Mouse (Mus musculus) CH12.LX (cell line): Measurements from ENCODE around the gene Serpinc1. TPM values are rescaled to one million over a fixed set of nuclear protein-coding genes. Genes with fewer than 3 reads are reported as not detected.

Source experiments
- DNase-seq: peaks from one replicate; pipeline ENCODE4 v3.0.0-alpha.2; 2013; ENCODE audit errors: extremely low read depth
- H3K27ac ChIP-seq: 2 replicates; pipeline ENCODE4 v1.5.1; 2012; ENCODE audit warnings: low read depth, mild to moderate bottlenecking, control low read depth, moderate library complexity; ENCODE audit not compliant: insufficient read depth
- H3K27me3 ChIP-seq: replicated peaks from 2 replicates; pipeline ENCODE3; 2012; ENCODE audit warnings: inconsistent platforms
- H3K36me3 ChIP-seq, 2 experiments: replicated peaks in 1 of 2; 2 replicates each; pipeline versions ENCODE3 to v1.6.1; 2012; ENCODE audit warnings: inconsistent platforms in 1 of 2, low read length in 1 of 2, mild to moderate bottlenecking in 1 of 2, mixed read lengths in 1 of 2, moderate library complexity in 1 of 2; ENCODE audit not compliant: control insufficient read depth in 1 of 2, insufficient read depth in 1 of 2
- H3K4me1 ChIP-seq, 2 experiments: 2 replicates each; pipeline ENCODE4 v1.6.1; 2012; ENCODE audit warnings: inconsistent platforms in 1 of 2, moderate library complexity in 1 of 2; ENCODE audit not compliant: insufficient read depth in 2 of 2, control insufficient read depth in 1 of 2
- H3K4me2 ChIP-seq: 2 replicates; pipeline ENCODE4 v1.6.1; 2012; ENCODE audit warnings: low read depth, mild to moderate bottlenecking, control low read depth; ENCODE audit not compliant: poor library complexity, insufficient read depth, severe bottlenecking
- H3K4me3 ChIP-seq, 3 experiments: fragments of 150-350 bp in 1 of 3; sonication (generic) in 1 of 3; replicated peaks in 1 of 3; 2 replicates each; pipeline versions ENCODE3 to v1.5.1; 2011 to 2012; ENCODE audit warnings: low read depth in 2 of 3, low read length in 2 of 3, mild to moderate bottlenecking in 2 of 3, moderate library complexity in 2 of 3, control low read depth in 1 of 3, improper control_type of control experiment in 1 of 3, inconsistent platforms in 1 of 3, mixed read lengths in 1 of 3; ENCODE audit not compliant: poor library complexity in 1 of 3
- H3K79me2 ChIP-seq: replicated peaks from 2 replicates; pipeline ENCODE4 v1.6.1; 2012; ENCODE audit warnings: mild to moderate bottlenecking, moderate library complexity; ENCODE audit not compliant: control insufficient read depth, poor library complexity, insufficient read depth, severe bottlenecking; ENCODE audit errors: extremely low read depth
- H3K9ac ChIP-seq: 2 replicates; pipeline ENCODE4 v1.6.1; 2012; ENCODE audit warnings: low read depth, mild to moderate bottlenecking, control low read depth, moderate library complexity; ENCODE audit not compliant: insufficient read depth
- H3K9me3 ChIP-seq: replicated peaks from 2 replicates; pipeline ENCODE3; 2012; ENCODE audit warnings: low read length, inconsistent platforms, mixed read lengths
- BHLHE40 ChIP-seq: IDR thresholded peaks from 2 replicates; pipeline ENCODE4 v1.6.1; 2011; ENCODE audit warnings: mild to moderate bottlenecking, low read depth, low read length, improper control_type of control experiment
- E2F4 ChIP-seq: IDR thresholded peaks from 2 replicates; pipeline ENCODE4 v1.6.1; 2011; ENCODE audit warnings: low read depth, low read length, improper control_type of control experiment; ENCODE audit not compliant: insufficient replicate concordance
- ELF1 ChIP-seq: IDR thresholded peaks from 2 replicates; pipeline ENCODE4 v1.6.1; 2014; ENCODE audit warnings: low read depth, mild to moderate bottlenecking, inconsistent platforms, low read length, improper control_type of control experiment
- ETS1 ChIP-seq: conservative IDR thresholded peaks from 2 replicates; pipeline ENCODE4 v1.6.1; 2012; ENCODE audit warnings: low read depth, mild to moderate bottlenecking, inconsistent platforms, low read length, improper control_type of control experiment, moderate library complexity
- JUND ChIP-seq: conservative IDR thresholded peaks from 2 replicates; pipeline ENCODE4 v1.6.1; 2011; ENCODE audit warnings: low read depth, low read length, improper control_type of control experiment
- MXI1 ChIP-seq: IDR thresholded peaks from 2 replicates; pipeline ENCODE4 v1.6.1; 2011; ENCODE audit warnings: mild to moderate bottlenecking, low read depth, low read length, improper control_type of control experiment
- NELFE ChIP-seq: IDR thresholded peaks from 2 replicates; pipeline ENCODE4 v1.6.1; 2011; ENCODE audit warnings: low read depth, low read length, improper control_type of control experiment
- POLR2A ChIP-seq: IDR thresholded peaks from 2 replicates; pipeline ENCODE4 v1.6.1; 2011; ENCODE audit warnings: low read depth, mild to moderate bottlenecking, improper control_type of control experiment, low read length
- RAD21 ChIP-seq: IDR thresholded peaks from 2 replicates; pipeline ENCODE4 v1.6.1; 2011; ENCODE audit warnings: low read depth, mild to moderate bottlenecking, low read length, improper control_type of control experiment, moderate library complexity
- TCF12 ChIP-seq: IDR thresholded peaks from 2 replicates; pipeline ENCODE4 v1.6.1; 2014; ENCODE audit warnings: low read depth, mild to moderate bottlenecking, inconsistent platforms, low read length, improper control_type of control experiment
- UBTF ChIP-seq: IDR thresholded peaks from 2 replicates; pipeline ENCODE4 v1.6.1; 2012; ENCODE audit warnings: low read depth, mild to moderate bottlenecking, inconsistent platforms, low read length, improper control_type of control experiment, moderate library complexity
- USF1 ChIP-seq: IDR thresholded peaks from 2 replicates; pipeline ENCODE4 v1.6.1; 2014; ENCODE audit warnings: low read depth, mild to moderate bottlenecking, inconsistent platforms, low read length, improper control_type of control experiment
- USF2 ChIP-seq: conservative IDR thresholded peaks from 2 replicates; pipeline ENCODE4 v1.6.1; 2011; ENCODE audit warnings: low read depth, low read length, improper control_type of control experiment
- ZKSCAN1 ChIP-seq: IDR thresholded peaks from 2 replicates; pipeline ENCODE4 v1.6.1; 2012; ENCODE audit warnings: low read depth, inconsistent platforms, low read length, improper control_type of control experiment, borderline replicate concordance
- ZNF384 ChIP-seq: IDR thresholded peaks from 2 replicates; pipeline ENCODE4 v1.6.1; 2012; ENCODE audit warnings: low read depth, low read length, improper control_type of control experiment, inconsistent platforms
- dilution Hi-C: fragments of 300-500 bp; cut with MboI; formaldehyde crosslinking; loops from 2 replicates; pipeline ENCODE4 v1.14.3; 2020; ENCODE audit warnings: low sequenced_read_pairs; ENCODE audit not compliant: extremely low pct_unique_long_range_greater_than_20kb, extremely low pct_ligation_motif_present
- in situ Hi-C: fragments of 300-500 bp; cut with MboI; formaldehyde crosslinking; loops from 3 replicates; pipeline ENCODE4 v1.14.3; 2019; ENCODE audit warnings: low sequenced_read_pairs, low pct_ligation_motif_present, low pct_unique_long_range_greater_than_20kb, mixed read lengths
- polyA plus RNA-seq: library from polyadenylated mRNA; unstranded; fragments of >175 nt; gene quantifications from 2 replicates; pipeline ENCODE4 v1.2.1, GENCODE M21; 2012; ENCODE audit warnings: low read depth; ENCODE audit not compliant: insufficient read length
- total RNA-seq, 2 experiments: library from RNA; depleted of rRNA; stranded (reverse); fragments of 300-350 nt in 1 of 2; fragments of >200 nt in 1 of 2; gene quantifications; 2 replicates each; pipeline ENCODE4 v1.2.3; 2012 to 2014

Serpinc1 gene
- total and polyA plus RNA-seq, 3 experiments = 149 to 204 (median 202) TPM

DNA sequence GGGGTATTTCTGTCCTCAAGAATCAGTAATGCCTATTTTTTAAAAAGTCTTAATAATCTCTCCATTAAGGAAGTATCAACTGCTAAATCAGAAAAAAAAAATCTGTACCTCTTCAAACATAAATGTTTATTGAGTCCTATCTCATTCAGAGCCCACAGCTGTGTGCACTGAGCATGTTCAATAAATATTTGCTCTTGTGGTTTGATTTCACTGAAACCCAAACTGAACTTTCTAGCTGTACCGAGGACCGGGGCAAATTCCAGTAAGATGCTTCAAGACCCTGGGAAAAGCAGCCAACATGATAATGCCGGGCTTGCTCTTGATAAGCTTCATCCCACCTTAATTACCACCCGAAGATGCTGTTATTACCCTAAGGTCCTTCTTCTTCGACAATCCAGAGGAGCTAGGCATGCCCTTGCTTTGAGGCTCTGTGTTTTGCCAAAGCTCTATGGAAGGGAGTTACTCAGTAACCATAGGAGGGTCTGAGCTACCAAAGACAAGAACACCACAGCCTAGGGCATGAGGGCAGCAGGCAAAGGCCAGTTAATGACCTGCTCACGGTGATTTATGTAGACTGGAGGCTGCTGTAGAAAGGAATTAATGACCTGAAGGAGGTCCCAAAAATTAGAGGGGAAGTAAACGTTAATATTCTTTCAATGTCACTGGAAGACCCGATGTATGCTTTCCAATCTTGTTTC lies 2.3 kb downstream of the Serpinc1 start:
- H3K4me3 ChIP-seq = no peak overlapping the region
- H3K36me3 ChIP-seq = peaks cover 3 to 4% of the 10 kb centered on the region in 2 experiments
- H3K27me3 ChIP-seq = no peaks in the 10 kb centered on the region
- dilution Hi-C loops (no loop called here), in situ Hi-C loops (no loop called here)
- no peak for DNase-seq
- H3K9ac ChIP-seq = no peak overlapping the region
- peaks cover 10% of the 10 kb centered on the region for H3K79me2 ChIP-seq
- H3K27ac ChIP-seq = no peak overlapping the region
- no peak overlapping the region for H3K4me2 ChIP-seq
- TF ChIP-seq ZNF384 (no peak), JUND (no peak), MXI1 (no peak), ELF1 (no peak), TCF12 (no peak), USF2 (no peak), USF1 (no peak), RAD21 (no peak), E2F4 (no peak), POLR2A (no peak), NELFE (no peak), ETS1 (no peak), UBTF (no peak)
- TF ChIP-seq, all 38 proteins: peak for 0
- H3K9me3 ChIP-seq = no peaks in the 10 kb centered on the region
- peaks cover 15 to 34% of the 10 kb centered on the region in 2 experiments for H3K4me1 ChIP-seq

DNA sequence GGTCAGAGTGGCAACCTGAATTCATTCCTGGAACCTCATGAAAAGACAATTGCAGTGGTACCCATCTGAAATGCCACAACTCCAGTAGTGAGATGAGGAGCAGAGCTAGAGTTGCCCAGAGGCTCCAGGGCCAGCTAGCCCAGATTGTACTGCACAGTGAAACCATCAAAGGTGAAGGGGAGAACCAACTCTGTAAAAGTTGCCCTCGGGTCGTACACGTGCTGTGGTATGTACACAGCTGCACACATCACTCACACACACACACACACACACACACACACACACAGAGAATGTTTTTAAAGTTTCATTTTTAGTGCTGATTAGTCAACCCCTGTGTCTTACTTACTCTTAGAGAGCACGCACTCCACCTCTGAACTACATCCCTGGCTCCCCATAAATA lies 3.0 kb downstream of the Serpinc1 start:
- Histone ChIP-seq H3K79me2 (peaks cover 15% of the 10 kb centered on the region), H3K27ac (no peak overlapping the region), H3K9ac (no peak overlapping the region), H3K4me3 (no peak overlapping the region), H3K4me1 (peaks cover 15 to 35% of the 10 kb centered on the region in 2 experiments), H3K27me3 (no peaks in the 10 kb centered on the region), H3K9me3 (no peaks in the 10 kb centered on the region), H3K36me3 (peaks cover under 1 to 2% of the 10 kb centered on the region in 2 experiments), H3K4me2 (no peak overlapping the region)
- in situ Hi-C loops = no loop called here
- DNase-seq = no peak
- TF ChIP-seq BHLHE40 (0 out of 2 replicates have a peak, but pooled peaks have one; percentile 28), ZKSCAN1 (no peak)
- dilution Hi-C loops = no loop called here
